Mouse (Mus musculus) spleen, adult 2 months (tissue): Measurements from ENCODE around the gene Cd164l2.

Source experiments
- CTCF ChIP-seq: fragments of 200-500 bp; IDR thresholded peaks from 2 replicates; pipeline ENCODE4 v1.5.1; 2011; ENCODE audit warnings: mild to moderate bottlenecking, inconsistent platforms; ENCODE audit not compliant: insufficient read depth, insufficient read length, insufficient replicate concordance; ENCODE audit errors: extremely low read depth
- POLR2A ChIP-seq: fragments of 200-500 bp; IDR thresholded peaks from 2 replicates; pipeline ENCODE4 v1.6.1; 2011; ENCODE audit warnings: low read depth, low read length, inconsistent platforms

DNA sequence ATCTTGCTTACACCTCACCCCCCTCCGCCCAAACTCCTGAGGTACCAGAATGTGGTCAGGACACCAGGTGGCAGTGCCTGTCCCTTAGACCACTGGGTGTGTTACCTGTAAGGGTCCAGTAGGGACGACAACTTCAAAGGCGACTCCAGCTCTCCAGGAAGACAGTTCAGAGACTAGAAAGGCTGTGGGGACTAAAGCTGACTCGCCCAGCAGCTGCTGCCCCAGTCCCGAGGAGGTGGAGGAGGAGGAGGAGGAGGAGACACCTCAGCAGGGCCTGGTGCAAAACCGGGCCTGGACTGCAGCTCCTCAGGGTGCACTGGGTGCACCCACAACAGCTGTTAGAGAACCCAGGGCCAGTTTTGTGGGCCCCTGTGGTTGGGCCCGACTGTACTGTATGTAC is 51.0 kb downstream of the Cd164l2 start, which contains the start of gene Sytl1:
- TF ChIP-seq CTCF = no peak
- no peak for TF ChIP-seq POLR2A
